Mouse (Mus musculus) gastrocnemius, postnatal 4 days (tissue): ENCODE data around the gene Tmem245. TPM values are rescaled to one million over a fixed set of nuclear protein-coding genes. Genes with fewer than 3 reads are reported as not detected.

Experiments used
- DNase-seq, 2 experiments: peaks; one replicate each; pipeline ENCODE4 v3.0.0; 2021 to 2022; ENCODE audit warnings: low spot score in 2 of 2, mixed read lengths in 2 of 2
- microRNA-seq: library from miRNA; unstranded; fragments of <30 nt; microRNA quantifications from one replicate; pipeline ENCODE4 v1.2.0, GENCODE M21; 2021
- total RNA-seq, 2 experiments: library from RNA; stranded (reverse); gene quantifications; 2 replicates each; pipeline ENCODE4 v1.2.3; 2021

Gene Tmem245
- total RNA-seq, 2 experiments from 2014 or later, result 28.6 to 32.3 TPM

- DNase-seq, result no peak
Observed at GRCm38 (mm10) chr4:56828932-56829331, 118.3 kb downstream of the Tmem245 start.

- DNase-seq, result no peak
Observed at GRCm38 (mm10) chr4:56824231-56824630, 123.0 kb downstream of the Tmem245 start.

- no peak for DNase-seq
Observed at GRCm38 (mm10) chr4:56820017-56820550, 127.2 kb downstream of the Tmem245 start.

Small RNAs within 50 kb of the gene (microRNA-seq; reads per million reads assigned to microRNA genes)
- 36.2 reads per million, percentile 40 among the genes with 10 or more reads in this experiment for gene Mir32

Other genes with a start within 250 kb of the Tmem245 start
- gene Gm26657, start 207.4 kb downstream of the Tmem245 start, total RNA-seq, result not detected
- gene Actl7b, start 206.0 kb downstream of the Tmem245 start, total RNA-seq, result not detected
- gene Actl7a, start 204.0 kb downstream of the Tmem245 start, total RNA-seq, result not detected
- gene Elp1, start 145.1 kb downstream of the Tmem245 start, total RNA-seq, result 10 to 100 TPM; 41.5 to 42.5 TPM
- gene Fam206a, start 145.1 kb downstream of the Tmem245 start, total RNA-seq, result 1 to 10 TPM; 6.9 TPM
- 10 to 100 TPM; 22.7 to 25.1 TPM for gene Ctnnal1, start 82.2 kb downstream of the Tmem245 start, total RNA-seq
- under 1 TPM; 0.05 to 0.26 TPM for gene Frrs1l, start 43.0 kb upstream of the Tmem245 start, total RNA-seq
- gene Epb41l4b, start 196.0 kb upstream of the Tmem245 start, total RNA-seq, result 10 to 100 TPM; 14.7 to 16.3 TPM